Mouse (Mus musculus) adrenal gland, postnatal 4 days (tissue): ENCODE measurements around the gene Kidins220. TPM values are rescaled to one million over a fixed set of nuclear protein-coding genes. Genes with fewer than 3 reads are reported as not detected.

Experiments
- DNase-seq, 2 experiments: peaks; one replicate each; pipeline ENCODE4 v3.0.0; 2021 to 2022; ENCODE audit warnings: low spot score in 2 of 2, mixed read lengths in 2 of 2
- total RNA-seq, 2 experiments: library from RNA; stranded (reverse); gene quantifications; 2 replicates each; pipeline ENCODE4 v1.2.3; 2021

Kidins220 gene
- total RNA-seq, 2 experiments from 2014 or later: 94.4 to 126 TPM

DNA sequence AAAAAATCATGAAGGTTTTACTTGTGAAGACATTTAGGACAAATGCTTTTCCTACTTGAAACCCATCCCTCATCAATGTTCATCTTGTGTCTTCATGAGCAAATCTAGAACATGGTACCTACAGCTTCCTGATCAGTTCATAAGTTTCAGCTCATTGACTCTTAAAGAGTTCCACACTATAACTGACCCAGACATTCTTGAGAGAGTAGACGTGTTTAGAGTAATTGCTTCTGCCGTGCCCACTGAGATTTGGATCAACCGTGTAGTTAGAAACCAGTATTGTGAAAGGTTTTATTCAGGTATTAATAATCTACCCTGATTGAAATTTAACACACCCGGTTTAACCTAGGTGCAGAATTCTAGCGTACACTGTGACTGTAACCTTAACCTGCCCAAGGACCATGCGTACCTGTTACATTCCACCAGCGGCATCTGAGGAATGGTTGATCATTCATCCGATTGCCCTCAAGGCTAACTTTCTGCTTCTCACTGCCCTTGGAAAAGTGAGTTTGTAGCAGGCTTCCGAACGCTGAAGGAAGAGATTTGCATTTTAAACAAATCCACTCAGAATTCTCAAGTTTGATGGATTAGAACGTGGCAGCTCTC lies 12.3 kb upstream of the Kidins220 start:
- DNase-seq: no peak

DNA sequence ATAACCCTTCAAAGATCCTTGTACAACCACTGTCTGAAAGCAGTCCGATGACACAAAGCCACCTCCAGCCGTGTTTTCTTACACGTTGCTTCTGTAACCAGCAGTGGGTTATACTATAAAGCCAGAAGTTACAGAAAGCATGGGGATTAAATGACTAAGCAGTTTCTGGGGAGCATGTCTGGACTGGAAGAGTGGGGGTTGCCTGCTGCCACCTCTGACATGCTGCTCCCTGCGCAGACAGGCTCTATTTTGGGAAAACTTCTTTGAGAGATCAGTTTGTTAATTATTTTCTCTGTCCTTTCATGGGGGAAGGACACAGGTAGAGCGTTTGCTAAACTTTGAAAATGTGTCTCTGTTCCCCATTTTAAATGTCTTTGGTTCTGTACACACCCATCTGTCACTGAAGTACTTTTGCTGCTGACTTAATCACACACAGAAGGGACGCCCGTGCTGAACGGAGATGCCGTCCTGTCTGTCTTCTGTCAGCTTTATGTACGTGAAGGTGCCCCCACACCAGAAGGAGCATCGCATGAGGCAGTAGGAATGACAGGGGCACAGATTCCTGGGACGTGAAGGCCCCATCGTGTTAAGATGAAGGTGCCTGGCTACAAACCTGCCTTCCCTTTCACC lies 11.2 kb upstream of the Kidins220 start:
- no peak for DNase-seq

DNA sequence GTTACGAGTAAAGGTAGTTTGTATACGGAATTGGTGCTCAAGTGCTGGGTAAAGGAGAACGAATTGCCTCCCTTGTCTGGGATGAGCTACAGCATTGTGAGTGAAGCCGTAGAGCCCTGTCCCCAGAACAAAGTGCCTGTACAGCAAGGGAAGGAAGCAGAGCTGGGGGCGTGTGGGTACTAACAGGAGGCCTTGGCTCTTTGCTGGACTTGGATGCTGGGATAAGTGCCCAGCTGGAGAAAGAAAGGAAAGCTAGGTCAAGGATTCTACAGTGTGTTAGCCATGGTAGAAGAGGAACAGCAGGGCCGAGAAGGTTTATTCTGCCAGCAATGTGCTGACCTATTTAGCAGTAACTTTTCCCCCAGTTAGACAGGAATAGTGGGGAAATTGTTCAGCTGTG lies 9.3 kb upstream of the Kidins220 start:
- no peak for DNase-seq

- DNase-seq: no peak
These were observed 8.7 kb upstream of the Kidins220 start for GRCm38 (mm10) chr12:24966046-24966445.

DNA sequence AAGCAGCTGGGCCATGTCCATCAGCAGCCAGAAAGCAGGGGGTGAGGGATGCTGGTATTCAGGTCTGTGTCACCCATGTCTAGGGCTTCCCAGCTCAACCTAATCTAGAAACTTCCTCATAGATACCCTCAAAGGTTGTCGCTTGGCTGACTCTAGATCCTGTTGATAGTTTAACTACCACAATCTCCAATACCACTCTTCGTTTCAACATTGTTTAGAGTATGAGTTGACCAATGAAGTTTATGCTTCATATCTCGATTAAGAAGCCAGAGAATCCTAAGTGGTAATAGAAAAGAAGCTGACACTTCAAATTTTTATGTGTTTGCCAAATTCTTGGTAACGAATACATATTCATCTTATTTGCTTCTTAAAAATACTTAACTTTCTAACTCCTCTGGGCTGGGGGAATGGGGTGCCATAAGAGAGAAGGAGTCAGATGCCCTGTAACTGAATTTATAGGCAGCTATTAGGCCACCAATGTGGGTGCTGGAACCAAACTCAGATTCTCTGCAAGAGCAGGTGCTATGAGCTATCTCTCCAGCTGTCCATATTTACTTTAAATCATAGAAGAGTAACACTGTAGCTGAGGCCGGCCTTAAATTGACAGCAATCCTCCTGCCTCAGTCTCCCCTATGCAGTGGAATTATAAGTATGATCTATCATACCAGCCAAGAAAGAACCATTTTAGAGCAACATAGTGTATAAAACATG lies 3.1 kb upstream of the Kidins220 start:
- no peak for DNase-seq

- DNase-seq: no peak
These were observed 2.1 kb upstream of the Kidins220 start for GRCm38 (mm10) chr12:24972371-24973350.

GRCm38 (mm10) chr12:24973586-24973985 lies 1.1 kb upstream of the Kidins220 start:
- no peak for DNase-seq

GRCm38 (mm10) chr12:24975115-24975733 lies 499 bp downstream of the Kidins220 start:
- DNase-seq: peak in 1 of 2 experiments; percentile 19

GRCm38 (mm10) chr12:24985226-24985625 lies 10.5 kb downstream of the Kidins220 start:
- DNase-seq: no peak

DNA sequence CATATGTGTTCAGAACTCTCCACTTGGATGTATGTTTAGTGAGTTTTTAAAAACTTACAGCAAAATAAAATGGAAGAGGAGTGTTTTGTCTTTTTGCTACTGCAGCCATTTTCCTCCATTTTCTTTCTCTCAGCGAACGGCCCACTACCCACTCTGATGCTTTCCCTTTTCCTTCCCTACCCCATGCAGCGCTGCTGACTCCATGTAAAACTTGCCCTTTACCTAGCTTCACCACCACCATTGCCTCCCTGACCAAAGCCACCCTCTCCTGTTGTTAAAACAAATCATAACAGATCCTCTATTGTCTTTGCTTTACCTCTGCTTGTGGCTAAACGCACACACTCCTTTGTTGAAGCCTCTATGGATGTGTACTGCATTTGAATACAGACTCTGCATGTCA lies 20.6 kb downstream of the Kidins220 start:
- DNase-seq: no peak

DNA sequence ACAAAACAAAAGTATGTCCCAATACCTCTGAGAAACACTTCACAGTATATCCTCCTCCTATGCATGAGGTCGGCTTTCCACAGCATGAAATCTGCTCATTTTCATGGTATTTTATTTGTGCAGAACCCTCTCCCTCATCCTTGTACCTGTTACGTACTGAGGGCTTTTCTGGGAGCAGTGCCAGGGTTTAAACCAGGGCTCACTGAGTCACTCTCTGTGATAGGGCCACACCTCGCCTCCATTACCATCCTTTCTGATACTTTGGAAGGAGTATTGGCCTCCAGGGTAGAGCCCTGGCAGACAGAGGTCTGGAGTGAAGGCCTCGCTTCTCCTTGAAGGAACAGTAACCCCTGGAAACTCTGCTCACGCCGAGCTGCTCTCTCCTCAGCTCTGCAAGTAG lies 30.6 kb downstream of the Kidins220 start:
- no peak for DNase-seq

- DNase-seq: no peak
These were observed 35.2 kb downstream of the Kidins220 start for GRCm38 (mm10) chr12:25009957-25010356.

DNA sequence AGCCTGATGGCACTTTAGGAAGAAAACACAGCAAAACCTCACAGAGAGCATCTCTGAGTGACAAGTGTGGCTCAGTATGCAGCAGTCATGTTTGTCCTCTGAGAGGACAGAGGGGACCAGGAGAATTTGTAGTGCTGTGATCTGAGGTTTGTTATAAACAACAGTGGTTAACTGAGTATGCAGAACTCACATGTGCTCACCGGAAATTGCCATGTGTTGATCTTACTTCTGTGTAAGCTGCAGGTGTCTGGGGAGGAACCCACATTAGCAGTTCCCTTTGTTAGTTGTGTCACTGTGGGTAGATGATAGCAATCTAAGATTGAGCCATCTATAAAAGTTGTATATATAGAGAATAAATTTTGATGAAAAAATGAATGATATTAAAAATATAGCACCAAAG lies 35.7 kb downstream of the Kidins220 start:
- DNase-seq: no peak

DNA sequence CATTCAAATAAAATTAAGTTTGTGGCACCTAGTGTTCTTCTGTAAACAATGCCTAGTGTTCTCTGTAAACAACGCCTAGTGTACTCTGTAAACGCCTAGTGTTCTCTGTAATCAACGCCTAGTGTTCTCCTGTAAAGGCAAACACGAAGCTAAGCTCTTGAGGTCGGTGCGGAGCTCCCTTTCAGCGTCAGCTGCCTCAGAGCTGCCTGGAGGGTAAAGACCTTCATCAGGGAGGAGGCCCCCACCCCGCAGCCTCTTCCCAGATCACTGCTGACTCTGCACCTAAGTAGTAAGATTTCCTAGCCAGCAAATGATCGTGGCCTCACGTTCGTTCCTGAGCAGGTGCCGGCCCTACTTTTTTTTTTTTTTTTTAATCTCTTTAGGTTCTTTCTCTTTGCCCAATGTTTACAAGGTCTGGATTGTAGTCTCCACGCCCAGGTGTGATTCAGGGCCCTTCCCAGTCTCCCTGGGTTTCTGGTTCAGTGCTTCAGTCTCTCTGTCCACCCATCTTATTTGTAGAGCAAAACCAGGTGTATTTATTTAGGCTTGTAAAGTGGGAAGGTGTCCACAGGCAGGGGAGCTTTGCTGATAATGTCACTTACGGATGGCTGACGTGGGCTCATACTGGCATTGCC lies 37.1 kb downstream of the Kidins220 start:
- no peak for DNase-seq

GRCm38 (mm10) chr12:25012555-25013540 lies 38.1 kb downstream of the Kidins220 start:
- DNase-seq: no peak

GRCm38 (mm10) chr12:25014307-25014927 lies 39.7 kb downstream of the Kidins220 start:
- DNase-seq: no peak

DNA sequence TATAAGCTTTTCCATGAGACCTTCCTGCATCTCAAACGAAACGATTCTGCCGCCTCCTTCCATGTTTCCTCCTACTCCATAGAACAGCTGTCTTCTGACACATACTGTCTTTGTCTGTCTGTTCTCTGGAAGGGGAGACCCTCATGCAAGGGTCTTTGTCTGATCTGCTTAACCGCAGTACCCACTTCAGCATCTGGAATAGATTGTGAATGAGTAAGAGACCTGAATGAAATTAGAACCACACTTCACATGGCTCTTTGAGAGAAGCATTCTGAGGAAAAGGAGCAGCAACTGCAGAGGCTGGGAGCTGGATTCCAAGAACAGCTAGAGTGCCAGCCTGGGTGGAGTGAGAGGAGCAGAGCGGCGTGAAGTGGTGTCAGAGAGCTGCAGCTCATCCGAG lies 40.2 kb downstream of the Kidins220 start:
- DNase-seq: no peak

GRCm38 (mm10) chr12:25016995-25017394 lies 42.3 kb downstream of the Kidins220 start:
- no peak for DNase-seq

DNA sequence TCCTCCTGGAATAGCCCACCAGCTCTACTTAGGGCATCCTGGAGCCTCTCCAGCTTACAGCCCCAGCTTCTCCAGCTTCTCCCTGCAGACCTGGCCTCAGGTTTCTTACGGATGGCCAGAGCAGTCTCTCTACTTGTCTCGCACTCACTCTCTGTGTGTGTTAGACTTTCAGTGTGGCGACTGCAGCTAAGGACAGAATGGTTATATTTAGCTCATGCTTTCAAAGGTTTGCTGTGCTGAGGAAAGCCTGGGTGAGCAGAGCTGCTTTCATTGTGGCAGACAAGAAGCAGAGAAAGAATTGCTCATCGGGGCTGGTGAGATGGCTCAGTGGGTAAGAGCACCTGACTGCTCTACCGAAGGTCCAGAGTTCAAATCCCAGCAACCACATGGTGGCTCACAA lies 46.3 kb downstream of the Kidins220 start:
- no peak for DNase-seq
